Mouse (Mus musculus) embryonic facial prominence, embryonic 11.5 days (tissue): ENCODE measurements around the gene Ndufa3. TPM values are rescaled to one million over a fixed set of nuclear protein-coding genes. Genes with fewer than 3 reads are reported as not detected.

Experiments
- ATAC-seq: fragments of 200-750 bp; cut with Nextera tagmentation; replicated peaks from 2 replicates; pipeline ENCODE4 v1.8.0; 2017; ENCODE audit warnings: low read depth; ENCODE audit not compliant: insufficient number of reproducible peaks, low FRiP score, low TSS enrichment
- DNase-seq: peaks from one replicate; pipeline ENCODE4 v3.0.0-alpha.2; 2015; ENCODE audit warnings: low spot score
- H3K27ac ChIP-seq: fragments of 300-500 bp; sonication (generic); replicated peaks from 2 replicates; pipeline ENCODE4 v1.5.1; 2014; ENCODE audit warnings: mild to moderate bottlenecking, low read depth, low read length, control low read depth
- H3K27me3 ChIP-seq: fragments of 300-500 bp; sonication (generic); 2 replicates; pipeline ENCODE4 v1.6.1; 2014; ENCODE audit warnings: mild to moderate bottlenecking, low read length, moderate library complexity, mixed read lengths; ENCODE audit not compliant: control insufficient read depth, insufficient read depth
- H3K36me3 ChIP-seq: fragments of 300-500 bp; sonication (generic); replicated peaks from 2 replicates; pipeline ENCODE4 v1.6.1; 2014; ENCODE audit warnings: low read depth, mild to moderate bottlenecking, low read length, moderate library complexity, mixed read lengths; ENCODE audit not compliant: control insufficient read depth, insufficient read depth
- H3K4me1 ChIP-seq: fragments of 300-500 bp; sonication (generic); 2 replicates; pipeline ENCODE4 v1.6.1; 2014; ENCODE audit warnings: low read length, mixed read lengths; ENCODE audit not compliant: control insufficient read depth, insufficient read depth
- H3K4me2 ChIP-seq: fragments of 300-500 bp; sonication (generic); 2 replicates; pipeline ENCODE4 v1.6.1; 2014; ENCODE audit warnings: low read depth, mild to moderate bottlenecking, control low read depth, low read length, moderate library complexity
- H3K4me3 ChIP-seq: fragments of 300-500 bp; sonication (generic); 2 replicates; pipeline ENCODE4 v1.5.1; 2014; ENCODE audit warnings: low read depth, low read length, control low read depth
- H3K9ac ChIP-seq: fragments of 300-500 bp; sonication (generic); replicated peaks from 2 replicates; pipeline ENCODE4 v1.6.1; 2014; ENCODE audit warnings: mild to moderate bottlenecking, control low read depth, low read length
- H3K9me3 ChIP-seq: fragments of 300-500 bp; sonication (generic); replicated peaks from 2 replicates; pipeline ENCODE4 v1.6.1; 2016; ENCODE audit warnings: mild to moderate bottlenecking, low read length, inconsistent platforms, mixed read lengths; ENCODE audit not compliant: control insufficient read depth
- WGBS: fragments of 180-500 bp; shearing (Covaris S2); extraction: QIAGEN DNeasy Blood & Tissue Kit; methylation state at CpG from one replicate; pipeline ENCODE4 v1.1.7; 2014; 5-methylcytosine and 5-hydroxymethylcytosine counted together
- polyA plus RNA-seq: library from polyadenylated mRNA; unstranded; fragments of >200 nt; fragmentation: Nextera tagmentation; extraction: Ambion mirVana; gene quantifications from 2 replicates; pipeline ENCODE4 v1.2.1, GENCODE M21; 2014

Ndufa3 gene
- polyA plus RNA-seq, 1 experiment from 2014 or later: 296 TPM

DNA sequence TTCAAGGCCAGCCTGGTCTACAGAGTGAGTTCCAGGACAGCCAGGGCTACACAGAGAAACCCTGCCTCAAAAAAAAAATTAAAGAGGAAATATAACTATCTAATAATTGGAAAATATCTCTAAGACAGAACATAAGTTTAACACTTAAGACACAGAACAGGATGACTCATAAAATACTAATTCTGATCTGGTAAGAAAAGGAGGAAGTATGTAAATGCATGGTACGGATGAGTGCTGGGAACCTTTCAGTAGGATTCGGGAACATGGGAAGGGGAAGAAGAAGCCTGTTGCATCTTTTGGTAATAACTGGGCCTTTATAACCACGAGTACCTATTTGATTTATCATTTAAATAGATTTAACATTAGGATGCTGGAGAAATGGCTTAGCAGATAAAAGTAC lies 3.2 kb upstream of the Ndufa3 start:
- Histone ChIP-seq H3K4me1 (no peaks in the 10 kb centered on the region), H3K9ac (no peak overlapping the region), H3K4me3 (no peak overlapping the region), H3K27ac (no peak overlapping the region), H3K9me3 (no peaks in the 10 kb centered on the region), H3K36me3 (no peaks in the 10 kb centered on the region; the same call in 1 of the 2 replicates), H3K27me3 (no peaks in the 10 kb centered on the region), H3K4me2 (no peak overlapping the region)
- DNase-seq: no peak
- ATAC-seq: no peak
- WGBS: 80% methylated on average over 3 of the region's 3 CpGs

DNA sequence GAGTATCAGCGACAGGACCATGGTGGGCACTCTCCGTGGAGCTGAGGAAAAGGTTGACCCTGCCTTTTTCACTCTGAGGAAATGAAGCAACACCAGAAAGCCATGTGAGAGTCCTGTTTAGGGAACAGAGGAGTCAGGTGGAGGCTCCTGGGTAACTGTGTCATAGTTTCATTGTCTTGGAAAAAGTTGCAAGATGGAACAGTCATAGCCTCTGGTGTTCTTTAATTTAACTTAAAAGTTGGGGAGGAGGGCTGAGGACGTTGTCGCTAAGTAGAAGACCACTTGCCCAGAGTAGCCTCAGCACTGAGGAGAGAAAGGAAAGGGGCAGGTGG lies 1.1 kb upstream of the Ndufa3 start, which contains the start of gene Oscar:
Gene Oscar (minus strand): TSS at position 101 of the 332 bp plus-strand sequence.
- no peak within 1 kb of the TSS for H3K9ac ChIP-seq
- DNase-seq (no peak), ATAC-seq (no peak)
- H3K27me3 ChIP-seq: no peaks in the 10 kb centered on the region
- no peak within 1 kb of the TSS for H3K4me3 ChIP-seq
- H3K4me1 ChIP-seq: no peaks in the 10 kb centered on the region
- peaks cover 3% of the 10 kb centered on the region for H3K36me3 ChIP-seq
- no peak within 1 kb of the TSS for H3K4me2 ChIP-seq
- H3K9me3 ChIP-seq: no peaks in the 10 kb centered on the region
- no peak within 1 kb of the TSS for H3K27ac ChIP-seq
- 80% methylated on average over 4 of the region's 4 CpGs for WGBS

DNA sequence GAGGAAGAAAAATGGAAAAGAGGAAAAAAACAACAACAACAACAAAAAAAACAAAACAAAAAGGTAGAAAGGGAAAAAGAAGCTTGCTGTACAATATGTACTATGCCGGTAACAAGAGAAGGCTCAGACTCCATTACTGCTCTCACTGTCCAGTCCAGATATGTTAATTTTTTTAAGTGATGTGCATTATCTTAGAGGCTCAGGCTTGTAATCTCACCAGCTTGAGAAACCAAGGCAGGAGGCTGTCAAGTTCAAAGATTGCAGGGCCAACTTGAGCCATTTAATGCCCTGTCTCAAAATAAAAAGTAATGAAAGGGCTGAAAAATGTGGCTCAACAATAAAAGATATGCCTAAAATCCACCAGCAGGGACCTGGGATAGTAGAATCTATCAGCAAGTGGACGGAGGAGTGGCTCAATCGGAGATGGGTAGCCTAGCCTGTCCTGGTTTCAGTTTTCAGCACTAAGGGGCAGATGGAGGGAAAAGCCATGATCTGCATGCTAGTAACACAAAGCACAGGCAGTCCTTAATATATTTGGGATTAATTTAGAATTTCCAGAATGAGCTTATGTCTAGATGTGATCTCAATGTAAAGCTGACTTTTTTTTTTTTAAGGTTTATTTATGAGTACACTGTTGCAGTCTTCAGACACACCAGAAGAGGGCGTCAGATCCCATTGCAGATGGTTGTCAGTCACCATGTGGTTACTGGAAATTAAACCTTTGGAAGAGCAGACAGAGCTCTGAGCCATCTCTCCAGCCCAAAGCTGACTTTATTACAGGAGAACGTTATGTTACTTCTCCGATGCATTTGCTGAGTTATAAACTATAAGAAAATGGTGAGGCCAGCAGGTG lies 558 bp upstream of the Ndufa3 start:
- Histone ChIP-seq H3K9ac (no peak overlapping the region), H3K36me3 (peaks cover 3% of the 10 kb centered on the region), H3K4me3 (no peak overlapping the region; the same call in 1 of the 2 replicates), H3K27ac (no peak overlapping the region), H3K27me3 (no peaks in the 10 kb centered on the region), H3K4me2 (no peak overlapping the region), H3K9me3 (no peaks in the 10 kb centered on the region), H3K4me1 (no peaks in the 10 kb centered on the region)
- ATAC-seq (peak; percentile 20; the same call in 1 of the 2 replicates), DNase-seq (no peak)
- WGBS: 43% methylated on average over 6 of the region's 6 CpGs

DNA sequence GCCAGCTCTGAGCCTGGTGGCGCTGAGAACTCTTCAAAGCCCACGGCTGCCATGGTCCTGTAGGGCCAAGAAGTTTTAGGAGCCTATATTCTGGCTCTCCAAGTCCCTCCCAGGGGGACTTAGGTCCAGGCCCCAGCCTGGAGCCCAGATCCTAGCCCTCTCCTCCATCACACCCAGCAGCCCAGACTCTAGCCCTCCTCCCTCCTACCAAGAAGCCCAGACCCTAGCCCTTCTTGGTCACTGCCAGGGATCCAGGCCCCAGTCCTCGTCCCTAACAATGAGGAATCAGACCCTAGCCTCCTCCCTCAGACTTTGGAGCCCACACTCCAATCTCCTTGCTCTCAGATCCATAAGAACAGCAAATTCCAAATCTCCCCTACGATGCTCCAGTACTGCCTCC lies 11.9 kb downstream of the Ndufa3 start:
- Histone ChIP-seq H3K27ac (no peak overlapping the region), H3K9ac (peak overlapping the region; percentile 68), H3K4me1 (no peaks in the 10 kb centered on the region), H3K4me3 (peak overlapping the region; percentile 43), H3K9me3 (no peaks in the 10 kb centered on the region), H3K4me2 (peak overlapping the region; percentile 74), H3K27me3 (no peaks in the 10 kb centered on the region), H3K36me3 (peaks cover 3% of the 10 kb centered on the region)
- DNase-seq (no peak), ATAC-seq (peak; percentile 24; the same call in 1 of the 2 replicates)
- WGBS: 34% methylated on average over 4 of the region's 4 CpGs

DNA sequence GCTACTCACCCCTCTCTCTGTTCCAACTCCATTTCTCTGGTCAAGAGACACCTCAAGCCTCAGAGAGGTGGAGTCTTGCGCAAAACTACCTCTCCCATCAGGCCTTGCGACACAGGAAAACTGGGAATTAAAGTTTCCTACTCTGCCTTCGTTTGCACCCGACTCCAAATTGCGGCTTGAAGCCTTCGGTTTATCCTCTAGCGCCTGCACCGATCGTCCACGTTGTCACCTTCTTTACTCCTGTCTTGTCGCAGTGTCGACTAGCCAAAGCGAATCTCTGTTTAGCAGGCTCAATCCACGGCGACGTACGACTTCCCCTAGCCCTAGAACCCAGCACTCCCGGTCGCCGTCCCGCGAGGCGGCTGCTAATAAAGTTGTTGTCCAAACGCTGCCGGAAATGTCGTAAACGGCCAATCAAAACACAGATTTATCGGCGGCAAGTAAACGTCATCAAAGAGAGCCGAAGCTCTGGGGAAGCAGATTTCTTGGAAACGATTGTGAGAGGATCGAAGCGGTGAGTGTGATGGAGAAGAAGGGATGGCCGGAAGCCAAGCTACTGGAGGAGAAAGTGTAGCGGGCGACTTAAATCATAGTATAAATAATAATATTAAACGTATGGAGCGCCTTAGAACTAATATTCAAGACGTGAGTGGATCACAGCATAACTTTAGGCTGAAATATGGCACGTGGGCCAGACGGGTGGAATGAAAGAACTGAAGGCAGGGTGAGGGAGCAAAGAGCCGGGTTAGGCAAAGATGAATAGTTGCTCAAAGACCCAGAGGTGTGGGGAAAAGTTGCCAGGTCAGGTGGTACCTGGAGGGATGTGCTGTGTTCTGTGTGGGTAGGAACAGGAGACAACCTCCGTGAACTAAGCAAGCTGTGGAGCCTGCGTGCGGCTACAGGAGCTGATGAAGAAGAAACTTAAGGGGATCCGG lies 12.6 kb downstream of the Ndufa3 start, which contains the start of the genes Tfpt and Prpf31:
Gene Tfpt (minus strand): TSS at position 387 of the 935 bp plus-strand sequence.
Gene Prpf31 (plus strand): TSS at position 443 of the 935 bp plus-strand sequence.
- peak within 1 kb of the TSS; percentile 78 for H3K4me2 ChIP-seq
- no peaks in the 10 kb centered on the region for H3K27me3 ChIP-seq
- DNase-seq: peak; percentile 96
- H3K36me3 ChIP-seq: peaks cover 3% of the 10 kb centered on the region
- WGBS: 1% methylated on average over 47 of the region's 47 CpGs
- peak within 1 kb of the TSS; percentile 43 for H3K4me3 ChIP-seq
- peak; percentile 84 for ATAC-seq
- peak within 1 kb of the TSS; percentile 77 for H3K9ac ChIP-seq
- H3K4me1 ChIP-seq: no peaks in the 10 kb centered on the region
- no peaks in the 10 kb centered on the region for H3K9me3 ChIP-seq
- H3K27ac ChIP-seq: no peak within 1 kb of the TSS

DNA sequence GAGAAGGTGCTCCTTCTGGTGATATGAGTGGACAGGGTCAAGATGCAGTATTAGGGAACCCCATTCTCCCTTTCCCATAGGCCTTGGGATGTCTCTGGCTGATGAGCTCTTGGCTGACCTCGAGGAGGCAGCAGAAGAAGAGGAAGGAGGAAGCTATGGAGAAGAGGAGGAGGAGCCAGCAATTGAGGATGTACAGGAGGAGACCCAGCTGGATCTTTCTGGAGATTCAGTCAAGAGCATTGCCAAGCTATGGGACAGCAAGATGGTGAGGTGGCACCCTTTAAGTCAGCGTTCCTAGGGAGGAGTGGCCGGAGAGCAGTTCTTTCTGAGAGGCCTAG lies 13.3 kb downstream of the Ndufa3 start:
- no peak for ATAC-seq
- whole genome bisulfite sequencing: 56% methylated on average over 3 of the region's 3 CpGs
- Histone ChIP-seq H3K9ac (peak overlapping the region; percentile 77), H3K36me3 (peaks cover 3% of the 10 kb centered on the region), H3K27ac (no peak overlapping the region), H3K4me1 (no peaks in the 10 kb centered on the region), H3K4me3 (peak overlapping the region; percentile 43), H3K4me2 (peak overlapping the region; percentile 78), H3K27me3 (no peaks in the 10 kb centered on the region), H3K9me3 (no peaks in the 10 kb centered on the region)
- DNase-seq: no peak

DNA sequence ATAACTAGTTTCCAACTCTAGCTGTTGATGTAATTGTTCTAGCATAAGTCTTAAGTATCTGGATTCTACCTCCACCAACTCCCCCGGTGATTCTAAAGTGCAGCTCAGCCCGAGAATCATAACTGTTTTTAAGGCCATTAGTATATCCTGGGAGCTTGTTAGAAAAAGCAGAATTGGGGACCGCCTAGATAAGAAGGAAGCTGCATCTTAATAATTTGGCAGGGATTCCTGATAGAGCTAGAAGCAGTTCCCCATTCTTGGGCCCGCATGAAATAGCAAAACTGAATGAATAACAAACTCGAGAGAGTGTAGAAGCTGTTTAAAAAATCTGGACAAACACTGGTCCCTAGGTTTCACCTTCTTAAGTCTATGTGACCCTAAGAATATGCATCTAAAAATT lies 26.2 kb downstream of the Ndufa3 start:
- H3K27me3 ChIP-seq: no peaks in the 10 kb centered on the region
- DNase-seq (no peak), ATAC-seq (no peak)
- H3K36me3 ChIP-seq: peaks cover 3% of the 10 kb centered on the region
- no peak overlapping the region for H3K27ac ChIP-seq
- no peak overlapping the region; the same call in 1 of the 2 replicates for H3K4me2 ChIP-seq
- WGBS: 72% methylated on average over 5 of the region's 5 CpGs
- H3K4me3 ChIP-seq: no peak overlapping the region
- peaks cover 6% of the 10 kb centered on the region; the same call in 1 of the 2 replicates for H3K4me1 ChIP-seq
- H3K9me3 ChIP-seq: no peaks in the 10 kb centered on the region
- H3K9ac ChIP-seq: no peak overlapping the region
